Mouse (Mus musculus) T-helper 2 cell (primary cell): Measurements from ENCODE around the gene Olfr365.

Experiments
- in situ Hi-C: fragments of 300-600 bp; cut with MboI, MseI; formaldehyde crosslinking; loops from one replicate; pipeline ENCODE4 v1.15.1; 2025; ENCODE audit warnings: high pct_unique_total_duplicates

The Olfr365 gene

DNA sequence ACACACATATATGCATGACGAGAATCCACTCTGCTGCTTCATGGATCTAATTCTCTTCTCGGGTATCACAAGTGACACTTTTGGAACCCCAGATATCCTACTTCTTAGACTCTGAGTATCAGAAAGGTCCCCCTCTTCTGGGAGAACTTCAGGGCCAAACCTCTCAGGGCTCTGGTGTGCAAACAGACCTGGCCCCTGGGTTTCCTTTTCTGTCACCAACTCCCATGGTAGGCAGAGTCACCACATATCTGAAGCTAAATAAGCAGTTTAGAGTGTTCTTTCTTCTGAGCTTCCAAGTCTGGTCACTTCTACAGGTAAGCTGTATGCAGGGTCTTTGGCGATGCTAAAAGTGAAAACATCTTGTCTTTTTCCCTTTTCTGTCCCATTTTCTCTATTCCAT is at the start of gene Olfr365:
Gene Olfr365, plus strand, starts transcription at position 301 of the 400 bp plus-strand sequence.
- in situ Hi-C loops: no loop called here

DNA sequence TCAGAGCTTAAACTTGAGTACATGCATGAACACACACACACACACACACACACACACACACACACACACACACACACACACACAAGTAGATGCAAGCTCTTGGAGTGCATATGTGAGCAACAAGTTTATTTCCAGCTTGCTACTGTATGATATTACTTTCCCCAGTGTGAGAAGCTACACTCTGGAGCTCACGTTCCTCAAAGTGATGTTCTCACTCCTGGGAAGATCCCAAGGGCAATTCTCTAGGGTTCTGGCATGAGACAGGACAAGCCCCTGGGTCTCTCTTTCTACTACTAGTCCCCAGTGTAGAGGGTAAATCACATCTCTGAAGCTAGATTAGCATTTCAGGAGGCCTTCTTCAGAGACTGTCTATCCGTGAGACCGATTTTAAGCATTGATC is 49.0 kb upstream of the Olfr365 start, which contains the start of gene Olfr364-ps1:
Gene Olfr364-ps1, plus strand, starts transcription at position 301 of the 400 bp plus-strand sequence.
- in situ Hi-C loops: no loop called here

DNA sequence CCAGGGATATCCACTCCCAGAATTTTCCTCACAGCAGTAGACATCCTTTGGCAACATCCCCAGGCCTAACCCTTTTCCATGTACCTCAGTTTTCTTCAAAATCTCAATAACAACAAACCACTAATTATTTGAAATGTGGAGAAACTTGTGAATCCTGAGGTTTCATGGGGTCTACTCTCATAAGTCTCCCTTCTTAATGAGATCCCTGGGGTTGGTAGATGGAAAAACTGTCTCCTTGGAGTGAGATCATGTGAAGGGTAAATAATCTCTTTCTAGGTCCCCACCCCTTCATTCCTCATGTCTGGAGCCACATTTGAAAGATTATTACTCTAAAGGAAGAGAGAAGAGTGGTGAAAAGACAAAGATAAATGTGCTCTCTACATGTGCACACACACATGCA is 23.3 kb downstream of the Olfr365 start, which contains the start of gene Olfr366:
Gene Olfr366, plus strand, starts transcription at position 301 of the 400 bp plus-strand sequence.
- in situ Hi-C loops: no loop called here
